Mouse (Mus musculus) cortical plate, adult 2 months (tissue): ENCODE measurements at regions not wholly inside any gene's neighbourhood (a gene's known extent, or its start where the extent isn't known, plus 50 kb on each side); places are given as distances from the start of the nearest gene placed in this dataset.

Source experiments
- CTCF ChIP-seq: fragments of 200-500 bp; IDR thresholded peaks from 2 replicates; pipeline ENCODE4 v1.5.1; 2011; ENCODE audit warnings: mild to moderate bottlenecking, control low read depth, low read length; ENCODE audit not compliant: insufficient read depth; ENCODE audit errors: extremely low read depth
- POLR2A ChIP-seq: fragments of 200-500 bp; IDR thresholded peaks from 2 replicates; pipeline ENCODE4 v1.6.1; 2011; ENCODE audit warnings: mild to moderate bottlenecking, low read length, control low read depth; ENCODE audit not compliant: insufficient read depth; ENCODE audit errors: extremely low read depth

DNA sequence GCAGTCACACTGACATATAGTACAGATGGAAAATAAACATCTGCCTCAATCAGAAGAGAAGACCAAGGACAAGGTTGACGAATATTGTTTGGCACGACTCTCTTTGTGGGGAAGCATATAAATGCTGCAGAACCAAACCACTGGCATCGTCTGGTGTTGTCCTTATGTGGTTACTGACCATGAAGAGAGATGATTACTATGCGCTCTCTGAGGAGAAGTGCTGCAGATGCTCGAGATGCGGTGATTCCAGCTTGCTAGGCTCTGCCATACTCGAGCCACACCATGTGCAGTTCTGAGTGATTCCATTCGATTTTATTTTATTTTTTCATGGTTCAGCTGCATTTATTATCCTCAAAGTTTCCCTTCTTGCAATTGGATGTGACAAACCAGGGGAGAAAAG lies 393.5 kb downstream of the Cypt12 start:
- TF ChIP-seq CTCF (no peak), POLR2A (no peak)
